Mouse (Mus musculus) stomach, postnatal 0 days (tissue): ENCODE data around the gene Clmp. TPM values are rescaled to one million over a fixed set of nuclear protein-coding genes. Genes with fewer than 3 reads are reported as not detected.

Source experiments
- ATAC-seq: fragments of 200-750 bp; cut with Nextera tagmentation; 2 replicates; pipeline ENCODE4 v1.8.0; 2017; ENCODE audit not compliant: low FRiP score, low TSS enrichment
- DNase-seq: peaks from one replicate; pipeline ENCODE4 v3.0.0-alpha.2; 2016; ENCODE audit warnings: low spot score
- H3K27ac ChIP-seq: fragments of 300-500 bp; sonication (generic); replicated peaks from 2 replicates; pipeline ENCODE4 v1.5.1; 2014; ENCODE audit warnings: mild to moderate bottlenecking, control low read depth
- H3K27me3 ChIP-seq: fragments of 300-500 bp; sonication (generic); 2 replicates; pipeline ENCODE4 v1.6.1; 2014; ENCODE audit warnings: low read length; ENCODE audit not compliant: control insufficient read depth, insufficient read depth
- H3K36me3 ChIP-seq: fragments of 300-500 bp; sonication (generic); 2 replicates; pipeline ENCODE4 v1.6.1; 2014; ENCODE audit warnings: low read length, mixed read lengths; ENCODE audit not compliant: control insufficient read depth, insufficient read depth
- H3K4me1 ChIP-seq: fragments of 300-500 bp; sonication (generic); replicated peaks from 2 replicates; pipeline ENCODE4 v1.6.1; 2014; ENCODE audit warnings: antibody characterized with exemption; ENCODE audit not compliant: control insufficient read depth, insufficient read depth
- H3K4me2 ChIP-seq: fragments of 300-500 bp; sonication (generic); replicated peaks from 2 replicates; pipeline ENCODE4 v1.6.1; 2014; ENCODE audit warnings: low read depth, mild to moderate bottlenecking, control low read depth, moderate library complexity
- H3K4me3 ChIP-seq: fragments of 300-500 bp; sonication (generic); 2 replicates; pipeline ENCODE4 v1.5.1; 2014; ENCODE audit warnings: low read depth, low read length, control low read depth
- H3K9ac ChIP-seq: fragments of 300-500 bp; sonication (generic); 2 replicates; pipeline ENCODE4 v1.6.1; 2014; ENCODE audit warnings: mild to moderate bottlenecking, low read length, control low read depth, mixed read lengths
- H3K9me3 ChIP-seq: fragments of 300-500 bp; sonication (generic); 2 replicates; pipeline ENCODE4 v1.6.1; 2016; ENCODE audit warnings: low read length; ENCODE audit not compliant: control insufficient read depth
- CTCF ChIP-seq: IDR thresholded peaks from 2 replicates; pipeline ENCODE4 v1.5.1; 2016; ENCODE audit warnings: antibody characterized with exemption, low read depth, mild to moderate bottlenecking, moderate library complexity
- EP300 ChIP-seq: optimal IDR thresholded peaks from 2 replicates; pipeline ENCODE3; 2016; ENCODE audit warnings: antibody characterized with exemption
- WGBS: fragments of 180-500 bp; shearing (Covaris S2); extraction: QIAGEN DNeasy Blood & Tissue Kit; methylation state at CpG from one replicate; pipeline ENCODE4 v1.1.7; 2014; 5-methylcytosine and 5-hydroxymethylcytosine counted together
- polyA plus RNA-seq: library from polyadenylated mRNA; unstranded; fragments of >200 nt; fragmentation: Nextera tagmentation; extraction: Ambion mirVana; gene quantifications from 2 replicates; pipeline ENCODE4 v1.2.1, GENCODE M21; 2015

Clmp gene
- polyA plus RNA-seq, 1 experiment from 2014 or later = 17.7 TPM

- Histone ChIP-seq H3K36me3 (no peaks in the 10 kb centered on the region), H3K4me1 (0 out of 2 replicates have a peak, but pooled peaks cover 3% of the 10 kb centered on the region), H3K4me3 (no peak overlapping the region), H3K27me3 (no peaks in the 10 kb centered on the region), H3K4me2 (no peak overlapping the region), H3K27ac (no peak overlapping the region; the same call in 1 of the 2 replicates), H3K9ac (no peak overlapping the region), H3K9me3 (no peaks in the 10 kb centered on the region)
- TF ChIP-seq CTCF (no peak), EP300 (no peak)
- no peak for DNase-seq
- ATAC-seq = no peak
- WGBS = 67% methylated on average over 3 of the region's 3 CpGs
These were observed 94.3 kb downstream of the Clmp start for GRCm38 (mm10) chr9:40780111-40780510.

GRCm38 (mm10) chr9:40780892-40781725 is 95.3 kb downstream of the Clmp start:
- ATAC-seq (no peak), DNase-seq (no peak)
- peak overlapping the region; percentile 89 for H3K27ac ChIP-seq
- no peaks in the 10 kb centered on the region for H3K9me3 ChIP-seq
- H3K27me3 ChIP-seq = no peaks in the 10 kb centered on the region
- no peak for TF ChIP-seq EP300
- TF ChIP-seq CTCF = no peak
- 0 out of 2 replicates have a peak overlapping the region, but pooled peaks have one; percentile 5 for H3K4me2 ChIP-seq
- no peaks in the 10 kb centered on the region for H3K36me3 ChIP-seq
- no peak overlapping the region for H3K4me3 ChIP-seq
- H3K9ac ChIP-seq = no peak overlapping the region
- 66% methylated on average over 11 of the region's 11 CpGs for WGBS
- H3K4me1 ChIP-seq = 0 out of 2 replicates have a peak, but pooled peaks cover 3% of the 10 kb centered on the region

GRCm38 (mm10) chr9:40781726-40782581 is 96.2 kb downstream of the Clmp start:
- peak; percentile 59 for ATAC-seq
- Histone ChIP-seq H3K4me2 (peak overlapping the region; percentile 47), H3K9me3 (no peaks in the 10 kb centered on the region), H3K27me3 (no peaks in the 10 kb centered on the region), H3K27ac (peak overlapping the region; percentile 89), H3K4me3 (peak overlapping the region; percentile 12; the same call in 1 of the 2 replicates), H3K4me1 (0 out of 2 replicates have a peak, but pooled peaks cover 3% of the 10 kb centered on the region), H3K36me3 (no peaks in the 10 kb centered on the region), H3K9ac (0 out of 2 replicates have a peak overlapping the region, but pooled peaks have one; percentile 18)
- TF ChIP-seq EP300 = no peak
- no peak for TF ChIP-seq CTCF
- DNase-seq = peak; percentile 72
- WGBS = 38% methylated on average over 26 of the region's 26 CpGs

GRCm38 (mm10) chr9:40783641-40784373 is 98.0 kb downstream of the Clmp start:
- ATAC-seq (peak; percentile 90), DNase-seq (peak; percentile 88)
- TF ChIP-seq EP300 (no peak), CTCF (no peak)
- no peak overlapping the region for H3K9ac ChIP-seq
- 0 out of 2 replicates have a peak, but pooled peaks cover 3% of the 10 kb centered on the region for H3K4me1 ChIP-seq
- no peak overlapping the region for H3K4me3 ChIP-seq
- H3K27ac ChIP-seq = peak overlapping the region; percentile 86
- H3K9me3 ChIP-seq = no peaks in the 10 kb centered on the region
- 34% methylated on average over 13 of the region's 13 CpGs for WGBS
- H3K36me3 ChIP-seq = no peaks in the 10 kb centered on the region
- H3K4me2 ChIP-seq = peak overlapping the region; percentile 35; the same call in 1 of the 2 replicates
- H3K27me3 ChIP-seq = no peaks in the 10 kb centered on the region

- no peak overlapping the region for H3K9ac ChIP-seq
- ATAC-seq (no peak), DNase-seq (no peak)
- H3K4me1 ChIP-seq = 0 out of 2 replicates have a peak, but pooled peaks cover 3% of the 10 kb centered on the region
- no peaks in the 10 kb centered on the region for H3K27me3 ChIP-seq
- 29% methylated on average over 9 of the region's 9 CpGs for WGBS
- no peaks in the 10 kb centered on the region for H3K36me3 ChIP-seq
- no peaks in the 10 kb centered on the region for H3K9me3 ChIP-seq
- TF ChIP-seq EP300 (no peak), CTCF (no peak)
- no peak overlapping the region for H3K4me2 ChIP-seq
- H3K4me3 ChIP-seq = no peak overlapping the region
- peak overlapping the region; percentile 53 for H3K27ac ChIP-seq
These were observed 98.7 kb downstream of the Clmp start for GRCm38 (mm10) chr9:40784374-40784967.
